Mouse (Mus musculus) intestine, postnatal 0 days (tissue): ENCODE measurements at regions not wholly inside any gene's neighbourhood (a gene's known extent, or its start where the extent isn't known, plus 50 kb on each side); places are given as distances from the start of the nearest gene placed in this dataset.

Source experiments
- ATAC-seq: fragments of 200-750 bp; cut with Nextera tagmentation; 2 replicates; pipeline ENCODE4 v1.8.0; 2017; ENCODE audit warnings: mild to moderate bottlenecking, moderate TSS enrichment, moderate library complexity
- H3K27ac ChIP-seq: fragments of 300-500 bp; sonication (generic); 2 replicates; pipeline ENCODE4 v1.5.1; 2014; ENCODE audit warnings: mild to moderate bottlenecking, low read depth, low read length, moderate library complexity
- H3K27me3 ChIP-seq: fragments of 300-500 bp; sonication (generic); replicated peaks from 2 replicates; pipeline ENCODE4 v1.6.1; 2014; ENCODE audit warnings: low read length, mixed read lengths; ENCODE audit not compliant: control insufficient read depth, insufficient read depth
- H3K36me3 ChIP-seq: fragments of 300-500 bp; sonication (generic); 2 replicates; pipeline ENCODE4 v1.6.1; 2014; ENCODE audit warnings: mild to moderate bottlenecking, moderate library complexity; ENCODE audit not compliant: control insufficient read depth, insufficient read depth
- H3K4me1 ChIP-seq: fragments of 300-500 bp; sonication (generic); replicated peaks from 2 replicates; pipeline ENCODE4 v1.6.1; 2014; ENCODE audit warnings: antibody characterized with exemption, low read length, mixed read lengths; ENCODE audit not compliant: control insufficient read depth, insufficient read depth
- H3K4me2 ChIP-seq: fragments of 300-500 bp; sonication (generic); replicated peaks from 2 replicates; pipeline ENCODE4 v1.6.1; 2014; ENCODE audit warnings: low read depth, mild to moderate bottlenecking, moderate library complexity
- H3K4me3 ChIP-seq: fragments of 300-500 bp; sonication (generic); 2 replicates; pipeline ENCODE4 v1.5.1; 2014; ENCODE audit warnings: low read depth, low read length
- H3K9ac ChIP-seq: fragments of 300-500 bp; sonication (generic); 2 replicates; pipeline ENCODE4 v1.6.1; 2014; ENCODE audit warnings: mild to moderate bottlenecking, low read depth, low read length
- H3K9me3 ChIP-seq: fragments of 300-500 bp; sonication (generic); 2 replicates; pipeline ENCODE4 v1.6.1; 2016; ENCODE audit warnings: mixed run types; ENCODE audit not compliant: control insufficient read depth
- CTCF ChIP-seq: sonication (generic); IDR thresholded peaks from 2 replicates; pipeline ENCODE4 v1.5.1; 2016; ENCODE audit warnings: low read depth, mild to moderate bottlenecking, control low read depth, antibody characterized with exemption, moderate library complexity
- WGBS: fragments of 180-500 bp; shearing (Covaris S2); extraction: QIAGEN DNeasy Blood & Tissue Kit; methylation state at CpG from one replicate; pipeline ENCODE4 v1.1.7; 2014; 5-methylcytosine and 5-hydroxymethylcytosine counted together

DNA sequence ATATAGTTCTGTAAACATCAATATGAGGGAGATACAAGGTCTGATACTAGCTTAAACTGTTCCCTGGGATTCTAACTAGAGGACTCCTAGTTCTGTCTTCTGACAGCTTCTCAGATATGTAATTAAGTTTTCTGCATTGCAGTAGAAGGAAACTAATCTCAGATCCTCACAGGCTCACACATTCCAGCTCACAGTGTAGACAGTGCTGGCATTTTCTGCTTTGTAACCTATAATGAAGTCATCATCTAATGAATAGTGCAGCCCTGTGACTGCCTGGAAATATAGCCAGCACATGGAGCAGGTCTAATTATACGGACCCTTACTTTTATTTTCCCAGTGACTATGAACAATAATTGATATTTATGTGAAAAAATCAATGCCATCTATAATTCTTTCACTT, 331.2 kb upstream of the Celf2 start:
- no peaks in the 10 kb centered on the region for H3K27me3 ChIP-seq
- 70% methylated on average over 1 of the region's 1 CpGs for WGBS
- no peak overlapping the region for H3K9ac ChIP-seq
- H3K4me2 ChIP-seq, result no peak overlapping the region
- H3K36me3 ChIP-seq, result no peaks in the 10 kb centered on the region
- H3K4me3 ChIP-seq, result no peak overlapping the region
- no peak for TF ChIP-seq CTCF
- no peak overlapping the region for H3K27ac ChIP-seq
- no peaks in the 10 kb centered on the region for H3K9me3 ChIP-seq
- no peak for ATAC-seq
- no peaks in the 10 kb centered on the region for H3K4me1 ChIP-seq

DNA sequence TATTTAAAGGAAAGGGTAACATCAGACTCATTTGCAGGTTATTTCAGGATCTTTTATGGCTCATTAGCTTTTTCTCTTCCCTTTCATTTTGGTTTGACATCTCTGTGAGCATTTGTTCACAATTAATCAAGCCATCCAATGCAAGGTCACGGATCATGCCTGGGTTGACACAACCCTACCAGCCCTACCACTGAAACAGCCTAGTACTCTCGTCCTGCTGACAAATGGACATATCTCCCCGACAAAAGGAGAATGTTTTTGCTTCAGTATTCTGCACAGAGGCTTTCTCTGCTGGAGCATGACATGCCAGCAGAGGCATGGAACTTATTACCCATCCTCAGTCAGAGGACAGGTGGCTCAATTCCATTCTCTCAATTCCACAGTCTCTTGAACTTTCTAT, 328.5 kb upstream of the Celf2 start:
- no peaks in the 10 kb centered on the region for H3K4me1 ChIP-seq
- TF ChIP-seq CTCF, result no peak
- H3K36me3 ChIP-seq, result no peaks in the 10 kb centered on the region
- ATAC-seq, result no peak
- no peak overlapping the region for H3K27ac ChIP-seq
- WGBS, result 70% methylated on average over 3 of the region's 3 CpGs
- no peak overlapping the region for H3K4me3 ChIP-seq
- H3K9ac ChIP-seq, result no peak overlapping the region
- no peaks in the 10 kb centered on the region for H3K9me3 ChIP-seq
- H3K27me3 ChIP-seq, result no peaks in the 10 kb centered on the region
- no peak overlapping the region for H3K4me2 ChIP-seq

DNA sequence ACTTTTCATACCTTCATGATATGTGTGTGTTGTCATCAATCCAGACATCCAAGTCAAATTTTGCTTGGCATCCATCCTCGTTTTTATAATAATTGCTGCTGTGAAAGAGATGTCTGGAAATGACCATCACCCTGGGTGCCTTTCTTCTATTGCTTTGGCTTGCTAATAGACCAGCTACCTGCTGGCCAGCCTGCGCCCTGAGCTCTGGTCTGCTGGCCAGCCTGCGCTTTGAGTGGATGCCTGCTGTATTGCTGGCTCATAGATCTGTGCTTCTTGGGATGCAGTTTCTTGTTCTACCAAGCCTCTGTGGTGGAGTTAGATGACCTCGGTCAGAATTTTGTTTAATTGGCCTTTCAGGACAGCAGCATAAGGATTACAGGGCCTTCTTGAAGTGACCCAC, 321.9 kb upstream of the Celf2 start:
- H3K9me3 ChIP-seq, result no peaks in the 10 kb centered on the region
- H3K4me3 ChIP-seq, result no peak overlapping the region
- no peaks in the 10 kb centered on the region for H3K27me3 ChIP-seq
- WGBS, result 85% methylated on average over 4 of the region's 4 CpGs
- H3K9ac ChIP-seq, result no peak overlapping the region
- no peaks in the 10 kb centered on the region for H3K36me3 ChIP-seq
- no peaks in the 10 kb centered on the region for H3K4me1 ChIP-seq
- no peak overlapping the region for H3K27ac ChIP-seq
- TF ChIP-seq CTCF, result no peak
- ATAC-seq, result no peak
- no peak overlapping the region for H3K4me2 ChIP-seq

DNA sequence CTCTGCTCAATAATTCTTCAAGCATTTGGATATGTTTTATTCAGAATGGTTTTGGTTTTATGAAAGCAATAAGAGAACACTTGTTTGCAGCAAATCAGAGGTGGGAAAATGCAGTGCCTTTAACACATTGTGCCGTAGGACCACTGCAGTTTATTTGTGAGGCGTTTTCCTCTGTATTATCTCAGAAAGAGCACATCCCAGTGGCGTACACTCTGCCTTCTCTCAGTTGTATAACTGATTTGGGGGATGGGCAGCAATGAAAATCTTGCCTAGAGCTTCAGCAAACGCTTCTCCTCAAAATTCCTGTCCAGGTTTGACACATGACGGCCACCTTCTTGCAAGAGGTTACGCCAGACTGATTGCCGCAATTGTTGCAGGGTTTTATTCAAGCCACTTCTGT, 316.9 kb upstream of the Celf2 start:
- no peaks in the 10 kb centered on the region for H3K36me3 ChIP-seq
- H3K4me1 ChIP-seq, result no peaks in the 10 kb centered on the region
- WGBS, result 69% methylated on average over 7 of the region's 7 CpGs
- TF ChIP-seq CTCF, result no peak
- H3K9ac ChIP-seq, result no peak overlapping the region
- no peak overlapping the region for H3K4me2 ChIP-seq
- H3K27ac ChIP-seq, result no peak overlapping the region
- H3K27me3 ChIP-seq, result no peaks in the 10 kb centered on the region
- no peak for ATAC-seq
- no peaks in the 10 kb centered on the region for H3K9me3 ChIP-seq
- H3K4me3 ChIP-seq, result no peak overlapping the region

DNA sequence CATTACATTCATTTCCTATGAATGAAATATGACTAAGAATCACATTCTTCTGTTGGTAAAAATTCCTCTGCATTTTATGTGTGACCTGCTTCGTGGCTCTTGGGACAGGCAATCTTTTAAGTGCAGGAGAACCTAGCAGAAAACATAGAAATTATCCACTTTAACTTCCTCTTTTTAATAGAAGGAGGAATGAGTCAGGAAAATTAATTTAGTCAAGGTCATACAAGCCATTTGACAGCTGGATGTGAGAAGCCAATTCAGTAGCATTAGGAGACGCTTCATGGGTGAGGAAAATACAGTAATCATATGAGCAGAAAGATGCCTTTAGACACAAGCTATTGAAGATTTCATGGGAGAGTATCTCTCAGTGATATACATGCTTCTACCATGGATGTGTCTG, 287.1 kb upstream of the Celf2 start:
- no peaks in the 10 kb centered on the region for H3K27me3 ChIP-seq
- no peaks in the 10 kb centered on the region for H3K4me1 ChIP-seq
- no peaks in the 10 kb centered on the region for H3K9me3 ChIP-seq
- H3K27ac ChIP-seq, result no peak overlapping the region
- TF ChIP-seq CTCF, result no peak
- no peak overlapping the region for H3K9ac ChIP-seq
- ATAC-seq, result no peak
- no peaks in the 10 kb centered on the region for H3K36me3 ChIP-seq
- no peak overlapping the region for H3K4me3 ChIP-seq
- 71% methylated on average over 2 of the region's 2 CpGs for WGBS
- H3K4me2 ChIP-seq, result no peak overlapping the region

DNA sequence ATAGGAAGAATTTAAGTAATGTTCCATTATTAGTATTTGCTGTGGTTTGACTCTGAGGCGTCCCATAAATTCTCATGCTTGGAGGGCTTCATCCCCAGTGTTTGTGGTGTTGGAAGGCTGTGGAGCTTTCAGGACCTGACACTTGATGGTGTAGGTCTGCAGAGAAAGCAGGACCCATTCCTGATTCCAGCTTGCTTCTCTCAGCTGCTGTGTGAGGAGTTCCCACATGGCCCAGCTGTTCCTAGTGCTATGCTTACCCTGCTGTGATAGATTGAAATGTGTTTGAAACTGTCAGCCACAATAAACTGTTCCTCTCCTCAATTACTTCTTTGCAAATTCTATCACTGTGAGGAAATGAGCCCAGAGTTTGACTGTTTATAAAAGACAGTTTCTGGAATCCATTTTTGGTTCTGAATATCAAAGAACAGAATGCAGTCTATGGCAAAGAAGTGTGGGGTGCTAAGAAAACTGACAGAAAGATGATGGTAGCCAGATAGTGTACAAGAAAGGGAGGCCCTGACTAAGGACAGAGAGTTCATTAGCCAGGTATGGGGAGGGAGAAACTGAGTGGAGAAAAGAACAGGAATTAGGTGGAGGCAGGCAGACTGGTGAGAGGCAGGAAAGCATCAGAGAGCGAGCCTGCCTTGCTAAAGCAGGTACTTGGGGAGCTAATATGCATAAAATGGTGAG, 283.2 kb upstream of the Celf2 start:
- H3K4me1 ChIP-seq, result no peaks in the 10 kb centered on the region
- no peak for TF ChIP-seq CTCF
- no peak overlapping the region for H3K9ac ChIP-seq
- no peaks in the 10 kb centered on the region for H3K9me3 ChIP-seq
- no peak overlapping the region for H3K4me3 ChIP-seq
- ATAC-seq, result no peak
- no peak overlapping the region for H3K4me2 ChIP-seq
- no peaks in the 10 kb centered on the region for H3K36me3 ChIP-seq
- no peak overlapping the region for H3K27ac ChIP-seq
- no peaks in the 10 kb centered on the region for H3K27me3 ChIP-seq
- 62% methylated on average over 2 of the region's 2 CpGs for WGBS

DNA sequence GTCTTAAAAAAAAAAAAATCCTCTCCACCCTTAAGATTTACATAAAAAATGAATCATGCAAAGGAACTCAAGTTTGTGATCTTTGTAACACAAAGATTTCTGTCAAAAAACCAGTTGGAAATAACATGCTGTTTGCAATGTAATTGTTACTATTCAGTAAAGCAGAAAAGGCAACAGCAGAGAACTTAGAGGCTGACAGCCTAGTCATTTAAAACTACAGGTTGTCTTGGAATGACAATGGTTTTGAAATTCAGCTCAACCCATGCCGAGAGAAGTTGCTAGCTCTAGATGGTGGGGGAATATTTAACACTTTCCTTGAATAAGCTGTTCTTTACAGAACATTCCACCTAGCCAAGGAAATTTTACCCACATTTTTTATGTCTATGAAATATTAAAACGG, 269.2 kb upstream of the Celf2 start:
- 60% methylated on average over 2 of the region's 2 CpGs for WGBS
- no peak for ATAC-seq
- no peaks in the 10 kb centered on the region for H3K27me3 ChIP-seq
- H3K36me3 ChIP-seq, result no peaks in the 10 kb centered on the region
- no peak for TF ChIP-seq CTCF
- H3K27ac ChIP-seq, result no peak overlapping the region
- no peak overlapping the region for H3K4me2 ChIP-seq
- H3K9me3 ChIP-seq, result no peaks in the 10 kb centered on the region
- no peak overlapping the region for H3K4me3 ChIP-seq
- H3K9ac ChIP-seq, result no peak overlapping the region
- no peaks in the 10 kb centered on the region for H3K4me1 ChIP-seq
